Mouse (Mus musculus): ENCODE data around the gene Coa6.

- peak; percentile 82 for TF ChIP-seq CTCF (IDR thresholded peaks at IDR 0.05; ENCODE audit: low read depth)
- no peak for TF ChIP-seq EP300 (IDR thresholded peaks at IDR 0.05; ENCODE audit: low read depth)
Observed at GRCm38 (mm10) chr8:126460274-126460673, 38.0 kb downstream of the Coa6 start.
